Mouse (Mus musculus): ENCODE results near the gene Lrrc30.

Lrrc30 gene

GRCm38 (mm10) chr17:67614381-67614780 is 18.1 kb downstream of the Lrrc30 start:
- TF ChIP-seq GATA4 (IDR thresholded peaks at IDR 0.05; ENCODE audit: insufficient replicate concordance, low read length) = no peak

GRCm38 (mm10) chr17:67612576-67612975 is 19.9 kb downstream of the Lrrc30 start:
- TF ChIP-seq GATA4 (IDR thresholded peaks at IDR 0.05; ENCODE audit: insufficient replicate concordance, low read length) = no peak

GRCm38 (mm10) chr17:67612151-67612550 is 20.4 kb downstream of the Lrrc30 start:
- no peak for TF ChIP-seq GATA4 (IDR thresholded peaks at IDR 0.05; ENCODE audit: insufficient replicate concordance, low read length)

GRCm38 (mm10) chr17:67604446-67604845 is 28.1 kb downstream of the Lrrc30 start:
- TF ChIP-seq GATA4 (IDR thresholded peaks at IDR 0.05; ENCODE audit: insufficient replicate concordance, low read length) = no peak

GRCm38 (mm10) chr17:67602556-67602955 is 30.0 kb downstream of the Lrrc30 start:
- TF ChIP-seq GATA4 (IDR thresholded peaks at IDR 0.05; ENCODE audit: insufficient replicate concordance, low read length) = no peak

- no peak for TF ChIP-seq GATA4 (IDR thresholded peaks at IDR 0.05; ENCODE audit: insufficient replicate concordance, low read length)
Measured at GRCm38 (mm10) chr17:67584937-67585579, 47.5 kb downstream of the Lrrc30 start.

GRCm38 (mm10) chr17:67584533-67584932 is 48.0 kb downstream of the Lrrc30 start:
- TF ChIP-seq GATA4 (IDR thresholded peaks at IDR 0.05; ENCODE audit: insufficient replicate concordance, low read length) = no peak

GRCm38 (mm10) chr17:67583422-67583821 is 49.1 kb downstream of the Lrrc30 start:
- TF ChIP-seq GATA4 (IDR thresholded peaks at IDR 0.05; ENCODE audit: insufficient replicate concordance, low read length) = no peak

GRCm38 (mm10) chr17:67582681-67583356 is 49.7 kb downstream of the Lrrc30 start:
- TF ChIP-seq GATA4 (IDR thresholded peaks at IDR 0.05; ENCODE audit: insufficient replicate concordance, low read length) = no peak

- no peak for TF ChIP-seq GATA4 (IDR thresholded peaks at IDR 0.05; ENCODE audit: insufficient replicate concordance, low read length)
Measured at GRCm38 (mm10) chr17:67581839-67582238, 50.7 kb downstream of the Lrrc30 start.
